Mouse (Mus musculus): ENCODE results near the gene Mcemp1. TPM values are rescaled to one million over a fixed set of nuclear protein-coding genes. Genes with fewer than 3 reads are reported as not detected.

Gene Mcemp1
- 0.59 and 0.63 TPM in 2 replicates for polyA plus RNA-seq (2012; rRNA removed)

- no peak for DNase-seq (ENCODE audit: low read depth, low spot score)
- WGBS, result 72% methylated on average over 6 of the region's 6 CpGs
Observed at GRCm38 (mm10) chr8:3665507-3665906, at the start of gene Mcemp1. TSS of gene Mcemp1 (plus strand) at chr8:3665754.

- DNase-seq (ENCODE audit: low read depth, low spot score), result peak; percentile 99
- under 1% methylated on average over 37 of the region's 37 CpGs for WGBS
Observed at GRCm38 (mm10) chr8:3621199-3621970, 44.2 kb upstream of the Mcemp1 start, which contains the start of the genes Xab2 and Pet100. TSS of gene Xab2 (minus strand) at chr8:3621316. TSS of gene Pet100 (plus strand) at chr8:3621548.

- no peak for DNase-seq (ENCODE audit: low read depth, low spot score)
- 63% methylated on average over 8 of the region's 8 CpGs for WGBS
Observed at GRCm38 (mm10) chr8:3622119-3622518, 43.4 kb upstream of the Mcemp1 start.

GRCm38 (mm10) chr8:3625445-3625844 lies 40.1 kb upstream of the Mcemp1 start, which contains the start of gene Pcp2:
TSS of gene Pcp2 (minus strand) at chr8:3625545.
- DNase-seq (ENCODE audit: low read depth, low spot score), result no peak

GRCm38 (mm10) chr8:3626971-3627370 lies 38.6 kb upstream of the Mcemp1 start:
- WGBS, result 37% methylated on average over 5 of the region's 5 CpGs
- DNase-seq (ENCODE audit: low read depth, low spot score), result no peak

More at GRCm38 (mm10) chr8:3625445-3625844, 40.1 kb upstream of the Mcemp1 start, which contains the start of gene Pcp2:
- WGBS, result 84% methylated on average over 1 of the region's 1 CpGs

GRCm38 (mm10) chr8:3628014-3628413 lies 37.5 kb upstream of the Mcemp1 start:
- DNase-seq (ENCODE audit: low read depth, low spot score), result no peak

GRCm38 (mm10) chr8:3630647-3631477 lies 34.7 kb upstream of the Mcemp1 start, which contains the start of gene Stxbp2:
TSS of gene Stxbp2 (plus strand) at chr8:3630955.
- WGBS, result 4% methylated on average over 47 of the region's 47 CpGs

More at GRCm38 (mm10) chr8:3628014-3628413, 37.5 kb upstream of the Mcemp1 start:
- WGBS, result 26% methylated on average over 5 of the region's 5 CpGs

GRCm38 (mm10) chr8:3631478-3631875 lies 34.1 kb upstream of the Mcemp1 start:
- DNase-seq (ENCODE audit: low read depth, low spot score), result no peak
- 4% methylated on average over 8 of the region's 8 CpGs for WGBS

More at GRCm38 (mm10) chr8:3630647-3631477, 34.7 kb upstream of the Mcemp1 start, which contains the start of gene Stxbp2:
- peak; percentile 70 for DNase-seq (ENCODE audit: low read depth, low spot score)

- 18% methylated on average over 5 of the region's 5 CpGs for WGBS
- DNase-seq (ENCODE audit: low read depth, low spot score), result no peak
Observed at GRCm38 (mm10) chr8:3645804-3646203, 19.8 kb upstream of the Mcemp1 start.

GRCm38 (mm10) chr8:3646824-3647531 lies 18.6 kb upstream of the Mcemp1 start:
- DNase-seq (ENCODE audit: low read depth, low spot score), result no peak
- 74% methylated on average over 6 of the region's 6 CpGs for WGBS

GRCm38 (mm10) chr8:3647561-3647960 lies 18.0 kb upstream of the Mcemp1 start:
- 36% methylated on average over 4 of the region's 4 CpGs for WGBS
- DNase-seq (ENCODE audit: low read depth, low spot score), result no peak

- WGBS, result 50% methylated on average over 2 of the region's 2 CpGs
- DNase-seq (ENCODE audit: low read depth, low spot score), result no peak
Observed at GRCm38 (mm10) chr8:3648268-3648667, 17.3 kb upstream of the Mcemp1 start.

- DNase-seq (ENCODE audit: low read depth, low spot score), result no peak
- WGBS, result 60% methylated on average over 1 of the region's 1 CpGs
Observed at GRCm38 (mm10) chr8:3648990-3649389, 16.6 kb upstream of the Mcemp1 start.

GRCm38 (mm10) chr8:3652845-3653244 lies 12.7 kb upstream of the Mcemp1 start:
- no peak for DNase-seq (ENCODE audit: low read depth, low spot score)
- 58% methylated on average over 3 of the region's 3 CpGs for WGBS

- DNase-seq (ENCODE audit: low read depth, low spot score), result no peak
- 68% methylated on average over 11 of the region's 11 CpGs for WGBS
Observed at GRCm38 (mm10) chr8:3654726-3655508, 10.6 kb upstream of the Mcemp1 start.

- WGBS, result 59% methylated on average over 3 of the region's 3 CpGs
Observed at GRCm38 (mm10) chr8:3655526-3655925, 10.0 kb upstream of the Mcemp1 start, which contains the start of gene Retn. TSS of gene Retn (plus strand) at chr8:3655770.

GRCm38 (mm10) chr8:3656725-3657381 lies 8.7 kb upstream of the Mcemp1 start:
- WGBS, result 20% methylated on average over 7 of the region's 7 CpGs
- no peak for DNase-seq (ENCODE audit: low read depth, low spot score)

More at GRCm38 (mm10) chr8:3655526-3655925, 10.0 kb upstream of the Mcemp1 start, which contains the start of gene Retn:
- no peak for DNase-seq (ENCODE audit: low read depth, low spot score)

GRCm38 (mm10) chr8:3660889-3661288 lies 4.7 kb upstream of the Mcemp1 start:
- no peak for DNase-seq (ENCODE audit: low read depth, low spot score)
- WGBS, result 65% methylated on average over 8 of the region's 8 CpGs
